Comparison of ENCODE assay signal across 17 mouse cellular contexts in the genomic region with DNA sequence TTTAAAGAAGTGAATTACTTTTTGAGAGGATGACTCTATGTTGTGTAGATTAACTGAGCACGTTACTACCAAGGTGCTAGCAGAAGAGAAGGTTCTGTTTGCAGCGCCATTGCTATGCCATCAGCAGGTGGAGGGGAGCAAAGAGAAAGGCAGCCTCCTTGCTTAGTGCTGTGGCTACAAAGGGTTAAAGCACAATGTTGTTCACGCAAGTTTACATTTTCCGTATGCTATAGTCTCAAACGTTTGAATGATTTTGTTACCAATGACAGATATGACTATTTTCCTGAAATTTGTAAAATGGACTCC.
DNase-seq lines count a peak whose midpoint lies in the region; ATAC-seq and TF ChIP-seq lines count a peak whose summit lies in the region.
"Had no signal": no experiment of that assay in that cellular context is flagged by ENCODE, and none has a peak within 500 bp of the region (broad histone marks: within the 10 kb centered on the region; RNA-seq: fewer than 3 reads in every experiment).

No protein-coding gene starts in this region.

- WGBS in forebrain, embryonic 11.5 days, result 28% methylated on average over 5 of the region's 5 CpGs
- 13% methylated on average over 5 of the region's 5 CpGs for WGBS in forebrain, embryonic 14.5 days
- WGBS in hindbrain, postnatal 0 days, result 61% methylated on average over 5 of the region's 5 CpGs
- 19% methylated on average over 5 of the region's 5 CpGs for WGBS in midbrain, embryonic 15.5 days

- no peak overlapping the region for H3K9ac ChIP-seq in forebrain, embryonic 11.5 days (ENCODE audit: low read length)
- H3K9ac ChIP-seq in forebrain, embryonic 14.5 days (ENCODE audit: low read length), result no peak overlapping the region
- no peak overlapping the region for H3K9ac ChIP-seq in hindbrain, postnatal 0 days (replicated peaks; ENCODE audit: low read length)
- H3K9ac ChIP-seq in midbrain, embryonic 15.5 days, result no peak overlapping the region
- H3K9ac ChIP-seq: heart, embryonic 15.5 days; liver, embryonic 14.5 days had no signal

- peak overlapping the region; percentile 32; the same call in 1 of the 2 replicates for H3K4me2 ChIP-seq in forebrain, embryonic 11.5 days (ENCODE audit: low read depth, low read length, severe bottlenecking)
- peak overlapping the region; percentile 43 for H3K4me2 ChIP-seq in forebrain, embryonic 14.5 days (ENCODE audit: low read length)
- H3K4me2 ChIP-seq in hindbrain, postnatal 0 days (ENCODE audit: low read depth, low read length), result peak overlapping the region; percentile 40
- H3K4me2 ChIP-seq in midbrain, embryonic 15.5 days, result peak overlapping the region; percentile 47
- H3K4me2 ChIP-seq: heart, embryonic 15.5 days had no signal

- no peak for ATAC-seq in forebrain, embryonic 11.5 days (replicated peaks; ENCODE audit: low FRiP score)
- ATAC-seq in forebrain, embryonic 14.5 days, result peak; percentile 42; the same call in 1 of the 2 replicates
- 0 out of 2 replicates have a peak, but pooled peaks have one; percentile 29 for ATAC-seq in hindbrain, postnatal 0 days
- peak; percentile 78 for ATAC-seq in midbrain, embryonic 15.5 days (replicated peaks)
- ATAC-seq: CD4-positive, CD25-positive, alpha-beta regulatory T cell, adult 4 months; lung, postnatal 0 days had no signal

- H3K27ac ChIP-seq in forebrain, embryonic 11.5 days (ENCODE audit: low read depth, low read length), result peak overlapping the region; percentile 74; the same call in 1 of the 2 replicates
- no peak overlapping the region for H3K27ac ChIP-seq in forebrain, embryonic 14.5 days (ENCODE audit: low read depth, low read length)
- no peak overlapping the region for H3K27ac ChIP-seq in hindbrain, postnatal 0 days
- no peak overlapping the region for H3K27ac ChIP-seq in midbrain, embryonic 15.5 days
- H3K27ac ChIP-seq: heart, embryonic 15.5 days; liver, embryonic 14.5 days had no signal

- intact Hi-C loops in gastrocnemius, postnatal 36 days (cut with DNase I), result no loop called here

- TF ChIP-seq CTCF in hindbrain, postnatal 0 days (IDR thresholded peaks at IDR 0.05; ENCODE audit: low read depth), result no peak

- H3K36me3 ChIP-seq in forebrain, embryonic 11.5 days (ENCODE audit: control insufficient read depth, insufficient read depth, low read length), result no peaks in the 10 kb centered on the region
- no peaks in the 10 kb centered on the region for H3K36me3 ChIP-seq in forebrain, embryonic 14.5 days (ENCODE audit: control insufficient read depth, insufficient read depth, low read length)
- no peaks in the 10 kb centered on the region for H3K36me3 ChIP-seq in hindbrain, postnatal 0 days (ENCODE audit: insufficient read depth, low read length)
- H3K36me3 ChIP-seq in midbrain, embryonic 15.5 days (replicated peaks), result no peaks in the 10 kb centered on the region
- H3K36me3 ChIP-seq: heart, embryonic 15.5 days had no signal

- DNase-seq in forebrain, embryonic 11.5 days (ENCODE audit: low spot score), result no peak
- DNase-seq in forebrain, embryonic 14.5 days (ENCODE audit: low spot score), result no peak
- DNase-seq in hindbrain, postnatal 0 days (ENCODE audit: low spot score), result peak; percentile 10
- no peak for DNase-seq in kidney, adult 11 months
- DNase-seq in gastrocnemius, postnatal 36 days, result no peak
- DNase-seq in heart, adult 18-20 months, result no peak
- no peak for DNase-seq in spleen, postnatal 10 days (ENCODE audit: low spot score in 2 of 2)
- DNase-seq: adrenal gland, postnatal 10 days; cerebellum, adult 2 months; kidney, adult 9 months; right cerebral cortex, postnatal 14 days; thymus, postnatal 4 days had no signal

- no peaks in the 10 kb centered on the region for H3K27me3 ChIP-seq in forebrain, embryonic 11.5 days (ENCODE audit: control insufficient read depth, insufficient read depth, low read length)
- H3K27me3 ChIP-seq in forebrain, embryonic 14.5 days (replicated peaks; ENCODE audit: control insufficient read depth, insufficient read depth, low read length), result no peaks in the 10 kb centered on the region
- H3K27me3 ChIP-seq in hindbrain, postnatal 0 days (ENCODE audit: insufficient read depth, low read length), result no peaks in the 10 kb centered on the region
- H3K27me3 ChIP-seq in midbrain, embryonic 15.5 days (replicated peaks), result no peaks in the 10 kb centered on the region
- H3K27me3 ChIP-seq: heart, embryonic 15.5 days had no signal

- no peak overlapping the region for H3K4me3 ChIP-seq in forebrain, embryonic 11.5 days (ENCODE audit: low read depth, low read length)
- H3K4me3 ChIP-seq in forebrain, embryonic 14.5 days (ENCODE audit: low read depth, low read length), result peak overlapping the region; percentile 9
- no peak overlapping the region; the same call in 1 of the 2 replicates for H3K4me3 ChIP-seq in hindbrain, postnatal 0 days (ENCODE audit: low read length)
- H3K4me3 ChIP-seq in midbrain, embryonic 15.5 days, result peak overlapping the region; percentile 28
- H3K4me3 ChIP-seq: heart, embryonic 15.5 days had no signal

- H3K4me1 ChIP-seq in forebrain, embryonic 11.5 days (replicated peaks; ENCODE audit: control insufficient read depth, insufficient read depth, low read length), result peaks cover 12% of the 10 kb centered on the region; the same call in 1 of the 2 replicates
- peaks cover 22% of the 10 kb centered on the region for H3K4me1 ChIP-seq in forebrain, embryonic 14.5 days (ENCODE audit: control insufficient read depth, insufficient read depth, low read length)
- no peaks in the 10 kb centered on the region for H3K4me1 ChIP-seq in hindbrain, postnatal 0 days (ENCODE audit: insufficient read depth, low read length)
- H3K4me1 ChIP-seq in midbrain, embryonic 15.5 days, result peaks cover 14% of the 10 kb centered on the region
- H3K4me1 ChIP-seq: heart, embryonic 15.5 days had no signal

- no peaks in the 10 kb centered on the region for H3K9me3 ChIP-seq in forebrain, embryonic 11.5 days (ENCODE audit: control insufficient read depth, low read length)
- H3K9me3 ChIP-seq in forebrain, embryonic 14.5 days (replicated peaks; ENCODE audit: control insufficient read depth, low read length), result no peaks in the 10 kb centered on the region
- no peaks in the 10 kb centered on the region for H3K9me3 ChIP-seq in hindbrain, postnatal 0 days (ENCODE audit: low read length)
- no peaks in the 10 kb centered on the region for H3K9me3 ChIP-seq in midbrain, embryonic 15.5 days
- H3K9me3 ChIP-seq: heart, embryonic 15.5 days had no signal

Comparison
In these comparisons a context has a peak if more than half of its experiments do, and no peak if none do; other contexts are left out.
1. H3K4me3 ChIP-seq: peak in forebrain, embryonic 14.5 days (single experiment) and midbrain, embryonic 15.5 days (single experiment); none in forebrain, embryonic 11.5 days (single experiment) and hindbrain, postnatal 0 days (single experiment).
2. Peak in every context shown above with its lines, with median percentiles within 50 percentile points of each other: H3K4me2 ChIP-seq.